Mouse (Mus musculus): ENCODE results near the gene Gtf2a1.
A peak's percentile ranks its signal among the peaks of the same experiment; 100 is the strongest.
"Not testable (repeated sequence)": the region's sequence is repeated elsewhere in the genome, so short reads cannot be mapped to it uniquely, and the experiment has no call there.

Gene Gtf2a1

DNA sequence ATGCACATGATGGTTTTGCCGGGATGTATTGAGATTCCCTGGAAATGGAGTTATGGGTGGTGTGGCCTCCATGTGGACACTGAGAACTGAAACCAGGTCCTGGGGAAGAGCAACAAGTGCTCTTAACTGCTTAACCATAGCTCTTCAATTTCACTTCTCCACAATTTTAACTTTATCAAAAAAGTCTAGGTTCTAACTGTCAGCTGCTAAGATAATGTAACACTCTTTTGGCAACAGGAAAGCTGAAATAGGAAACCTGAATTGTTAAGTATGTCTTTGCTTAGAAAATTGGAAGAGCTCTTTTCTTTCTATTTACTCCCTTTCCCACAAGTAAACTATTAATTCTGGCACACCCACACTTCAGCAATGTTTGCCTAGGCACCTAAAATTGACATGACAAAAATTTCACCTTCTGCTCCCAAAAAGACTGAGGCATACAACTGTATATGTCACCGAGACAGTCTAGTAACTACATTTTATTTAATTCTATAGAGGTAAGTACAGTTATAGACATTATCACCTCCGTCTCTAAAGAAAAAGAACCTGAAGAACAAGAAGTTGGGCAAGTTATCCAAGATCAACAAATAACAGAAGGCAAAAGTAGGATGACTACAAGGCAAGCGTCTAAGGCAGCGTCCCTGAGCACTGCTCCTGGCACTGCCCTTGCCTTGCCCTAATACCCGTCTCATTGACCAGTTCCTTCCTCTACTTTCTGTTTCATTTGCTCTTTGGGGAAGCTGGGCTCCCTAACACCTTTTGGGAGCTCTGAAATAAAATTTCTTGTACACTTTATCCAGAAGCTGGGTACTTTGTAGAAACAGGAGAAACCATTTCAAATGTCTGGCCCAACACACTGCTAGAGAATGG is 8.8 kb downstream of the Gtf2a1 start:
- no peak for DNase-seq (ENCODE audit: low spot score)

- DNase-seq (ENCODE audit: low spot score), result no peak
These were observed 10.6 kb downstream of the Gtf2a1 start for GRCm38 (mm10) chr12:91579665-91580064.

- no peak for DNase-seq (ENCODE audit: low spot score)
These were observed 18.6 kb downstream of the Gtf2a1 start for GRCm38 (mm10) chr12:91571708-91572107.

GRCm38 (mm10) chr12:91569255-91569654 is 21.0 kb downstream of the Gtf2a1 start:
- no peak for DNase-seq (ENCODE audit: low spot score)

DNA sequence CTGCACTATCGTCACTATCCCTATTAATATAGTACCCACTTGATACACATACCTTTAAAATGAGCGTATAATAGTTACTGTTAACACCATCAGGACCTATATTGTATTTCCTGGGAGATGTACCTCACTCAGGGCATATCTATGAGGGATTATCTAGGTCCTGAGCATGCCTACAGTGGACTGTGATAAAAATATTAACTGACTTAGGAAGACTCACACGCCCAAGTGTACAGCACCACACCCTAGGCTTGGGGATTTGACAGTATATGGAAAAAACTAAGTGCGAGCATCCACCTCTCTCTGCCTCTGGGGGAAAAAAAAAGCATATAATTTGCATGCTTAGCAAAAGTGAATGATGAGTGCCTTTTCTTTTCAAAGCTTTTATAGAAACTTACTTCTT is 23.1 kb downstream of the Gtf2a1 start:
- no peak for DNase-seq (ENCODE audit: low spot score)

DNA sequence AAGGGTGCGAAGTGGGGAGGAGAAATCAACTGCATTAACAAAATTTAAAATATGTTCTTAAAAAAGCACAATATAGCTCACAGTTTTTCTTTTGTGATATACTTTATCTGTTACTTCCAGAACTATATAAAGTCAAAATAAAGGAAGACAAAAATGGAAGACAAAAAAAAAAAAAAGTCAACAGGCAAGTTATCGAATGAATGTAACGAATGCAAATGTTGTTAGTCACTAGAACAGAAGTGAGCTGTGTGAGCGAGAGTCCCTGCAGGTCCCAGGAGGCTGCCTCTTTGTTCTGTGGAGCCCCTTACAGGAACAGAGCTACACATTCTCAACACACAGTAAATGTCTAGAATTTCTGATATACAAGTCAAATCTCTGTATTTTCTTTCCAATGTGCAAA is 32.1 kb downstream of the Gtf2a1 start:
- DNase-seq (ENCODE audit: low spot score), result not testable (repeated sequence)

DNA sequence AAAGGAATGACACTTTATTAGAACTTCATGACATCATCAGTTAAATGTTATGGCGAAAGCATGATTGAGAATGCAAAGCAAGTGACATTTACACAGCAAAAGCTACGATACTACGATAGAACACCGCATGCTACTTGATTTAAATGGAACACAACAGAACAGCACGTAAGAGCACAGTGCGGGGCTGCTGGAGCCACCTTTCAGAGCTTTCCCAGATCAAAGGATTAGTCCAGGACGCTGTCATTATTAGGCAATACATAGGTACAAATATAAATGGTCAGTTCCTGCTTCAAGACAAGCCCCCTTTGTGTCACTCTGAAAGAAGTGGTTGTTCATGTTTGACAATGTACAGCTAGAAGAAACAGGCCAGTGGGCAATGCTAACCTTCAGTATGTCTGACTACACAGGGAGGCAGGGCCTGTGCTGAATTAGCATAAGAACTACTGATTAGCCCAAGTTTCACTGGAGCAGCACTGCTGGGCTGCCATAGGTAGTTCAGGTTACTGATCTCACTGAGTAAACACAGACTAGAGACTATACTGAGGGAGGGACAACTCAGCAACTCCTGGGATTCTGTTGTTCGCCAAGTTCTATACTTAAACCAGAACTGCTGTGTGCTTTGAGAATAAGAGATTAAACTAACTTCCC is 32.8 kb downstream of the Gtf2a1 start:
- DNase-seq (ENCODE audit: low spot score), result not testable (repeated sequence)

DNA sequence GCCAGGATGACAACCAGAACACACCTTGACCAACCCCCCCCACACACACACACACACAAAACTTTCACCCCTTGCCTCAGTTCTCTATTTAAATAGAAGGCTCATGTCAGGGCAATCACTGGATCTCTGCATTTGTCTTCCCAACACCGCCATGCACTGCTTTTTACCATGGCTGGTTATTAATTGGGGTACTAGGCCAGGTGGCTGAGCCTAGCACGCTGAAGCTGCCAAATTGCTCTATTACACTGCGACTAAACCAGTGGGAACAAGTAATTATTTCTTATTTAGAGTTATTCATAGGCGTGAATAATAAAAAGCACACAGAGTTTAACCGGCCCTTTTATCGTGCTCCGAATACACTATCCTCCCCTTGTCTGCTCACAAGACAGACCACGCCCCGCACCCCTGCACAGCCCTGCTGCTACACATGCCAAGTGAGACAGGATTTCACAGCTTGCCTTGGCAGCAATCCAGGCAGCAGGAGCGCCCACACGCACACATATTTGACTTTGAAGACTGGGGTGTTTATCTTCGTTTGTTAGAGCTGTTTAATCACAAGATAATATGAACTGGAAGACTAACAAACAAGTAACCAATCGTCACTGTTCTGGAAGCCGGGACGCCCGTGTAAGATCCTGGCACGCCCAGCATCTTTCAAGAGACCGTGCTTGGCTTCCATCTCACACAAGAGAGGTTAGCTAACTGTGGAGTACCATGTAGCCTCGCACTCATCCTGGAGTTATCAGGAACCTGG is 38.3 kb downstream of the Gtf2a1 start:
- DNase-seq (ENCODE audit: low spot score), result no peak

- DNase-seq (ENCODE audit: low spot score), result no peak
These were observed 40.8 kb downstream of the Gtf2a1 start for GRCm38 (mm10) chr12:91549471-91549870.

GRCm38 (mm10) chr12:91540202-91540601 is 50.1 kb downstream of the Gtf2a1 start:
- DNase-seq (ENCODE audit: low spot score), result no peak

GRCm38 (mm10) chr12:91534514-91534913 is 55.8 kb downstream of the Gtf2a1 start:
- no peak for DNase-seq (ENCODE audit: low spot score)

- peak; percentile 69 for DNase-seq (ENCODE audit: low spot score)
These were observed 66.7 kb downstream of the Gtf2a1 start for GRCm38 (mm10) chr12:91523626-91524025.

DNA sequence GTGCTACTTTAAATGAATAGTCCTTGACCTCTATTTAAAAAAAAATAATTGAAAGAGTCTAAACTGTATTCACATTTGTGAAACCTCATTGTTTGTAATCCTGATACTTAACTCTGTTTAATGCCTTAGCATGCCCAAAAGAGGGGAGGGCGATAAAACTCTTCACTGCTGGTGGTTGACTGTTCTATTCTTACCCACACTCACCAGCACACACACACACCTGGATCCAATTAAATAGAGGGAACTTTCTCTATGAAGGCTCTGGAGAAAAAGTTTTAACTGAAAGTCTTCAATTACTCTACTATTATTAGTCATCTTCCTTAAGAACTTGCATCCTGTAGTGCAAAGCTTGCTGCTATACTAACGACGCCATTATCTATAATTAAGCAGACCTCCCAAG is 72.5 kb downstream of the Gtf2a1 start:
- no peak for DNase-seq (ENCODE audit: low spot score)

DNA sequence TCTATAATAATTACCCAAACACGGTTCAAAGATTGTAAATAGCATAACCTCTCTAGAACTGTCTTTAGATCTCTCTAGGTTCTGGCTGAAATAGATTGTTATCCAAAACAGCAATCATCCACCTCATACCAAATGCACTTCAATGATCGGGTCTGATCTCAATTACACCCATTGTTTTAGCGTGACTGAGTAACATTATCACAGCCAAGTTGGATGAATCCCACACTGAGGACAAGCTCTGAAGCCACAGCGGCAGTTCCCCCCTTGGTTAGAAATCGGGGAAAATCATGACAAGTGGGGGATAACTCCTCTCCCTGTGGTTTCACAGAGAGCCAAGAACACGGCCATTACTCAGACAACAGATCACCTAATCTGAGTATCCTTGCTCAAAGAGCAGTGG is 76.3 kb downstream of the Gtf2a1 start:
- no peak for DNase-seq (ENCODE audit: low spot score)

DNA sequence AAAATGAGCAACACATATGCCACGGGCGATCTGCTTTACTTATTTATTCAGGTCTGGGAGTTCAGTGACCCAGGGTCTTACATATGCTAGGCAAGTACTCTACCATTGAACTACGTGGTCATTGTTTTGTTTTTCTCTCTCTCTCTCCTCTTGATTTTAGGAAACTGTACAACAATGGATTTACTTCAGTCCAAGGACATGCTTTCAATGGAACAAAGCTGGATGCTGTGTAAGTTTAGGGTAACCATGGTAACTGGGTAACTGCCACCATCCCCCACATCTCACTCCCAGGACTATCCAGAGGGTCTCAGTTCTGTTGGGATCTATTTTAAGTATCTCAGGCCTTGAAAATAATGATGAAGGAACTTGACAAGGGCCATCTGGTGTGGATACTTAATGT is 78.5 kb downstream of the Gtf2a1 start:
- no peak for DNase-seq (ENCODE audit: low spot score)
